Comparison of ENCODE assay signal across 29 mouse cellular contexts in genomic region chr4:119658731-119659130, GRCm38 (mm10). TPM values are rescaled to one million over a fixed set of nuclear protein-coding genes. Genes with fewer than 3 reads are reported as not detected.
A peak's percentile ranks its signal among the peaks of the same experiment; 100 is the strongest.
DNase-seq lines count a peak whose midpoint lies in the region; ATAC-seq lines count a peak whose summit lies in the region.
"Had no signal": no experiment of that assay in that cellular context is flagged by ENCODE, and none has a peak within 500 bp of the region (broad histone marks: within the 10 kb centered on the region; RNA-seq: fewer than 3 reads in every experiment).

Gene Guca2b, minus strand, starts transcription at chr4:119658954.

- DNase-seq in heart, embryonic 10.5 days (ENCODE audit: low spot score) = no peak
- no peak for DNase-seq in heart, adult 11 months
- DNase-seq in kidney, postnatal 36 days = peak; percentile 75 to 78
- DNase-seq in lung, postnatal 14 days = no peak
- no peak for DNase-seq in right cerebral cortex, adult 18-20 months
- DNase-seq: adrenal gland, postnatal 10 days; cerebellum, adult 9-10 months; embryo, embryonic 11 days; gastrocnemius, postnatal 10 days; liver; lung, adult 2 months; lung, postnatal 10 days; midbrain, embryonic 14.5 days; retina, postnatal 1 day; right cerebral cortex, postnatal 25 days; spleen, adult 18-20 months; thymus, postnatal 14 days had no signal

- H3K36me3 ChIP-seq in heart, embryonic 10.5 days = no peaks in the 10 kb centered on the region
- H3K36me3 ChIP-seq in intestine, embryonic 16.5 days (ENCODE audit: control insufficient read depth, insufficient read depth, low read length) = no peaks in the 10 kb centered on the region
- H3K36me3 ChIP-seq in kidney, embryonic 15.5 days = no peaks in the 10 kb centered on the region
- H3K36me3 ChIP-seq in forebrain, embryonic 15.5 days = no peaks in the 10 kb centered on the region
- H3K36me3 ChIP-seq: embryonic facial prominence, embryonic 12.5 days; G1E; heart, embryonic 12.5 days; hindbrain, embryonic 15.5 days; neural tube, embryonic 15.5 days had no signal

- ATAC-seq in intestine, embryonic 16.5 days = peak; percentile 44
- 0 out of 2 replicates have a peak, but pooled peaks have one; percentile 12 for ATAC-seq in kidney, embryonic 15.5 days (replicated peaks; ENCODE audit: low FRiP score)
- no peak for ATAC-seq in forebrain, embryonic 15.5 days (replicated peaks)
- ATAC-seq: forebrain, embryonic 16.5 days had no signal

- no peak within 1 kb of the TSS for H3K9ac ChIP-seq in intestine, embryonic 16.5 days (ENCODE audit: low read depth, low read length)
- no peak within 1 kb of the TSS for H3K9ac ChIP-seq in kidney, embryonic 15.5 days
- no peak within 1 kb of the TSS for H3K9ac ChIP-seq in forebrain, embryonic 15.5 days (replicated peaks)
- H3K9ac ChIP-seq: embryonic facial prominence, embryonic 12.5 days; heart, embryonic 12.5 days; hindbrain, embryonic 15.5 days; liver, embryonic 14.5 days; neural tube, embryonic 15.5 days had no signal

- H3K4me1 ChIP-seq in heart, embryonic 10.5 days = peaks cover 46% of the 10 kb centered on the region
- H3K4me1 ChIP-seq in intestine, embryonic 16.5 days (ENCODE audit: control insufficient read depth, insufficient read depth, low read length) = no peaks in the 10 kb centered on the region; the same call in 1 of the 2 replicates
- 0 out of 2 replicates have a peak, but pooled peaks cover 5% of the 10 kb centered on the region for H3K4me1 ChIP-seq in kidney, embryonic 15.5 days
- H3K4me1 ChIP-seq in forebrain, embryonic 15.5 days = no peaks in the 10 kb centered on the region
- H3K4me1 ChIP-seq: embryonic facial prominence, embryonic 12.5 days; hindbrain, embryonic 15.5 days; neural tube, embryonic 15.5 days had no signal

- H3K27ac ChIP-seq in heart, embryonic 10.5 days = peak within 1 kb of the TSS; percentile 86; the same call in 1 of the 2 replicates
- peak within 1 kb of the TSS; percentile 38; the same call in 1 of the 2 replicates for H3K27ac ChIP-seq in intestine, embryonic 16.5 days (ENCODE audit: low read length)
- no peak within 1 kb of the TSS for H3K27ac ChIP-seq in kidney, embryonic 15.5 days
- no peak within 1 kb of the TSS for H3K27ac ChIP-seq in forebrain, embryonic 15.5 days (replicated peaks)
- H3K27ac ChIP-seq: embryonic facial prominence, embryonic 12.5 days; hindbrain, embryonic 15.5 days; liver, embryonic 14.5 days; neural tube, embryonic 15.5 days had no signal

- WGBS in heart, embryonic 10.5 days = 87% methylated on average over 4 of the region's 4 CpGs
- 88% methylated on average over 4 of the region's 4 CpGs for WGBS in intestine, embryonic 16.5 days
- 83% methylated on average over 4 of the region's 4 CpGs for WGBS in kidney, embryonic 15.5 days
- 90% methylated on average over 4 of the region's 4 CpGs for WGBS in forebrain, embryonic 15.5 days

- H3K9me3 ChIP-seq in heart, embryonic 10.5 days = no peaks in the 10 kb centered on the region
- no peaks in the 10 kb centered on the region for H3K9me3 ChIP-seq in intestine, embryonic 16.5 days (ENCODE audit: control insufficient read depth, low read length)
- no peaks in the 10 kb centered on the region for H3K9me3 ChIP-seq in kidney, embryonic 15.5 days (replicated peaks)
- no peaks in the 10 kb centered on the region for H3K9me3 ChIP-seq in forebrain, embryonic 15.5 days
- H3K9me3 ChIP-seq: embryonic facial prominence, embryonic 12.5 days; G1E; heart, embryonic 12.5 days; hindbrain, embryonic 15.5 days; neural tube, embryonic 15.5 days had no signal

- H3K27me3 ChIP-seq in heart, embryonic 10.5 days (ENCODE audit: insufficient read depth, poor library complexity, severe bottlenecking) = no peaks in the 10 kb centered on the region
- H3K27me3 ChIP-seq in intestine, embryonic 16.5 days (replicated peaks; ENCODE audit: control insufficient read depth, insufficient read depth, low read length) = no peaks in the 10 kb centered on the region
- no peaks in the 10 kb centered on the region for H3K27me3 ChIP-seq in kidney, embryonic 15.5 days
- H3K27me3 ChIP-seq in forebrain, embryonic 15.5 days = no peaks in the 10 kb centered on the region
- H3K27me3 ChIP-seq: heart, embryonic 12.5 days; hindbrain, embryonic 15.5 days; neural tube, embryonic 15.5 days had no signal

- H3K4me3 ChIP-seq in heart, embryonic 10.5 days = no peak within 1 kb of the TSS
- H3K4me3 ChIP-seq in intestine, embryonic 16.5 days (ENCODE audit: low read length) = no peak within 1 kb of the TSS
- H3K4me3 ChIP-seq in kidney, embryonic 15.5 days (replicated peaks) = no peak within 1 kb of the TSS
- no peak within 1 kb of the TSS for H3K4me3 ChIP-seq in forebrain, embryonic 15.5 days
- H3K4me3 ChIP-seq: embryonic facial prominence, embryonic 12.5 days; heart, embryonic 12.5 days; hindbrain, embryonic 15.5 days; neural tube, embryonic 15.5 days had no signal

- H3K4me2 ChIP-seq in intestine, embryonic 16.5 days (ENCODE audit: low read depth, low read length) = peak within 1 kb of the TSS; percentile 9; the same call in 1 of the 2 replicates
- H3K4me2 ChIP-seq in kidney, embryonic 15.5 days = no peak within 1 kb of the TSS
- H3K4me2 ChIP-seq in forebrain, embryonic 15.5 days (replicated peaks) = no peak within 1 kb of the TSS
- H3K4me2 ChIP-seq: embryonic facial prominence, embryonic 12.5 days; heart, embryonic 12.5 days; hindbrain, embryonic 15.5 days; neural tube, embryonic 15.5 days had no signal

RNA-seq across cellular contexts. Expression of gene Guca2b, which starts in this region (rescaled TPM):
- not detected in 2 replicates for polyA plus RNA-seq in heart, embryonic 10.5 days (2016; fragmentation: Nextera tagmentation; extraction: Ambion mirVana)
- 93.8 and 157 TPM in 2 replicates for polyA plus RNA-seq in intestine, embryonic 16.5 days (2015; fragmentation: Nextera tagmentation; extraction: Ambion mirVana)
- 2.8 and 3.1 TPM in 2 replicates for polyA plus RNA-seq in kidney, embryonic 15.5 days (2015; fragmentation: Nextera tagmentation; extraction: Ambion mirVana)
- polyA plus RNA-seq in forebrain, embryonic 15.5 days (2015; fragmentation: Nextera tagmentation; extraction: Ambion mirVana) = not detected in 2 replicates
- polyA plus RNA-seq: embryonic facial prominence, embryonic 12.5 days; forebrain, embryonic 16.5 days; G1E; heart, embryonic 12.5 days; heart, postnatal 0 days; hindbrain, embryonic 15.5 days; limb, embryonic 11.5 days; lung, adult 2 months; midbrain, embryonic 14.5 days; neural tube, embryonic 15.5 days had no signal

Comparison
In these comparisons a context has a peak if more than half of its experiments do, and no peak if none do; other contexts are left out.
1. RNA of gene Guca2b (polyA plus RNA-seq): 93.8 to 157 TPM in intestine, embryonic 16.5 days; 2.8 to 3.1 TPM in kidney, embryonic 15.5 days, not detected in heart, embryonic 10.5 days and not detected in forebrain, embryonic 15.5 days; every median in the first group is over 10 times any median in the second.
2. DNase-seq: peak in kidney, postnatal 36 days (2 of 2); none in heart, embryonic 10.5 days (single experiment), heart, adult 11 months (single experiment), lung, postnatal 14 days (single experiment) and right cerebral cortex, adult 18-20 months (single experiment).
3. H3K27ac ChIP-seq: peak in heart, embryonic 10.5 days (single experiment) and intestine, embryonic 16.5 days (single experiment); none in kidney, embryonic 15.5 days (single experiment) and forebrain, embryonic 15.5 days (single experiment).